27 mouse cellular contexts compared by ENCODE assay signal in genomic region chr3:127198656-127199055, GRCm38 (mm10).
DNase-seq lines count a peak whose midpoint lies in the region; ATAC-seq and TF ChIP-seq lines count a peak whose summit lies in the region.
"Had no signal": no experiment of that assay in that cellular context is flagged by ENCODE, and none has a peak within 500 bp of the region (broad histone marks: within the 10 kb centered on the region; RNA-seq: fewer than 3 reads in every experiment).

No protein-coding gene starts in this region.

- peak; percentile 35 for ATAC-seq in hindbrain, embryonic 16.5 days
- no peak for ATAC-seq in inflammation-experienced regulatory T-cells, adult 6 months
- ATAC-seq: forebrain, embryonic 13.5 days; midbrain, embryonic 15.5 days had no signal

- no peaks in the 10 kb centered on the region for H3K9me3 ChIP-seq in hindbrain, embryonic 16.5 days (ENCODE audit: control insufficient read depth, low read length)
- no peaks in the 10 kb centered on the region for H3K9me3 ChIP-seq in hindbrain, embryonic 10.5 days
- H3K9me3 ChIP-seq: embryonic facial prominence, embryonic 10.5 days; embryonic facial prominence, embryonic 15.5 days; forebrain, embryonic 13.5 days; G1E; hindbrain, embryonic 12.5 days; limb, embryonic 10.5 days; limb, embryonic 15.5 days; liver, embryonic 13.5 days; midbrain, embryonic 10.5 days; midbrain, embryonic 15.5 days had no signal

- H3K36me3 ChIP-seq in hindbrain, embryonic 16.5 days (ENCODE audit: control insufficient read depth, insufficient read depth, low read length) = no peaks in the 10 kb centered on the region
- H3K36me3 ChIP-seq in hindbrain, embryonic 10.5 days = no peaks in the 10 kb centered on the region
- H3K36me3 ChIP-seq: embryonic facial prominence, embryonic 10.5 days; embryonic facial prominence, embryonic 15.5 days; hindbrain, embryonic 12.5 days; limb, embryonic 10.5 days; limb, embryonic 15.5 days; liver, embryonic 13.5 days; midbrain, embryonic 10.5 days; midbrain, embryonic 15.5 days had no signal

- H3K9ac ChIP-seq in hindbrain, embryonic 16.5 days (ENCODE audit: low read depth, low read length) = no peak overlapping the region
- H3K9ac ChIP-seq: embryonic facial prominence, embryonic 15.5 days; forebrain, embryonic 13.5 days; hindbrain, embryonic 12.5 days; limb, embryonic 15.5 days; liver, embryonic 13.5 days; midbrain, embryonic 15.5 days had no signal

- H3K27me3 ChIP-seq in hindbrain, embryonic 16.5 days (replicated peaks; ENCODE audit: control insufficient read depth, insufficient read depth, low read length) = no peaks in the 10 kb centered on the region
- H3K27me3 ChIP-seq in hindbrain, embryonic 10.5 days (ENCODE audit: insufficient read depth, poor library complexity, severe bottlenecking) = no peaks in the 10 kb centered on the region
- H3K27me3 ChIP-seq in cerebellum, adult 2 months (ENCODE audit: control insufficient read depth, insufficient read depth, low read length) = no peaks in the 10 kb centered on the region
- H3K27me3 ChIP-seq: embryonic facial prominence, embryonic 15.5 days; forebrain, embryonic 13.5 days; hindbrain, embryonic 12.5 days; limb, embryonic 15.5 days; liver, embryonic 13.5 days; midbrain, embryonic 15.5 days had no signal

- no peak for TF ChIP-seq POLR2A in cerebellum, adult 2 months (IDR thresholded peaks at IDR 0.05; ENCODE audit: borderline replicate concordance, insufficient read depth, low read length)

- no peak overlapping the region for H3K27ac ChIP-seq in hindbrain, embryonic 16.5 days (ENCODE audit: low read depth, low read length)
- no peak overlapping the region for H3K27ac ChIP-seq in hindbrain, embryonic 10.5 days
- peak overlapping the region; percentile 99 for H3K27ac ChIP-seq in cerebellum, adult 2 months (ENCODE audit: insufficient read depth, low read length)
- H3K27ac ChIP-seq: embryonic facial prominence, embryonic 10.5 days; embryonic facial prominence, embryonic 15.5 days; forebrain, embryonic 13.5 days; hindbrain, embryonic 12.5 days; limb, embryonic 10.5 days; limb, embryonic 15.5 days; liver, embryonic 13.5 days; midbrain, embryonic 10.5 days; midbrain, embryonic 15.5 days; stomach, postnatal 0 days had no signal

- WGBS in hindbrain, embryonic 16.5 days = 78% methylated on average over 7 of the region's 7 CpGs
- WGBS in hindbrain, embryonic 10.5 days = 97% methylated on average over 7 of the region's 7 CpGs
- WGBS in cerebellum, adult 2 months = 11% methylated on average over 7 of the region's 7 CpGs

- H3K4me3 ChIP-seq in hindbrain, embryonic 16.5 days (ENCODE audit: low read length) = no peak overlapping the region
- H3K4me3 ChIP-seq in hindbrain, embryonic 10.5 days = no peak overlapping the region
- no peak overlapping the region for H3K4me3 ChIP-seq in cerebellum, adult 2 months (replicated peaks; ENCODE audit: insufficient read depth, low read depth, low read length)
- H3K4me3 ChIP-seq: embryonic facial prominence, embryonic 10.5 days; embryonic facial prominence, embryonic 15.5 days; forebrain, embryonic 13.5 days; hindbrain, embryonic 12.5 days; limb, embryonic 10.5 days; limb, embryonic 15.5 days; liver, embryonic 13.5 days; midbrain, embryonic 10.5 days; midbrain, embryonic 15.5 days had no signal

- no peak overlapping the region for H3K4me2 ChIP-seq in hindbrain, embryonic 16.5 days (ENCODE audit: low read length)
- H3K4me2 ChIP-seq: embryonic facial prominence, embryonic 15.5 days; forebrain, embryonic 13.5 days; hindbrain, embryonic 12.5 days; limb, embryonic 15.5 days; liver, embryonic 13.5 days; midbrain, embryonic 15.5 days had no signal

- no peak for DNase-seq in hindbrain, embryonic 10.5 days (ENCODE audit: low spot score)
- DNase-seq in brain, adult 2 months (ENCODE audit: low read depth, low spot score) = peak; percentile 98
- DNase-seq in cerebellum, adult 2 months = peak; percentile 86 to 96
- DNase-seq in cerebellum, postnatal 14 days = peak; percentile 74 to 85
- no peak for DNase-seq in adrenal gland, postnatal 10 days
- DNase-seq: adrenal gland, postnatal 14 days; gastrocnemius, postnatal 14 days; kidney, adult 18-20 months; kidney, postnatal 36 days; liver, embryonic 13.5 days; lung, adult 18-20 months; lung, postnatal 10 days; right cerebral cortex, adult 18-20 months; thymus, adult 2 months; thymus, postnatal 36 days had no signal

- H3K4me1 ChIP-seq in hindbrain, embryonic 16.5 days (ENCODE audit: control insufficient read depth, insufficient read depth, low read depth, low read length) = no peaks in the 10 kb centered on the region; the same call in 1 of the 2 replicates
- no peaks in the 10 kb centered on the region for H3K4me1 ChIP-seq in hindbrain, embryonic 10.5 days (replicated peaks)
- peaks cover 45% of the 10 kb centered on the region for H3K4me1 ChIP-seq in cerebellum, adult 2 months (ENCODE audit: control insufficient read depth, insufficient read depth, low read length)
- H3K4me1 ChIP-seq: embryonic facial prominence, embryonic 10.5 days; embryonic facial prominence, embryonic 15.5 days; hindbrain, embryonic 12.5 days; limb, embryonic 10.5 days; limb, embryonic 15.5 days; liver, embryonic 13.5 days; midbrain, embryonic 15.5 days had no signal

- TF ChIP-seq CTCF in cerebellum, adult 2 months (IDR thresholded peaks at IDR 0.05; ENCODE audit: borderline replicate concordance, insufficient read depth, low read depth, low read length) = no peak

Comparison
In these comparisons a context has a peak if more than half of its experiments do, and no peak if none do; other contexts are left out.
1. DNase-seq: peak in brain, adult 2 months (single experiment), cerebellum, adult 2 months (2 of 2) and cerebellum, postnatal 14 days (2 of 2); none in hindbrain, embryonic 10.5 days (single experiment) and adrenal gland, postnatal 10 days (single experiment).